Mouse (Mus musculus): ENCODE data around the gene Hnrnpa1.

DNA sequence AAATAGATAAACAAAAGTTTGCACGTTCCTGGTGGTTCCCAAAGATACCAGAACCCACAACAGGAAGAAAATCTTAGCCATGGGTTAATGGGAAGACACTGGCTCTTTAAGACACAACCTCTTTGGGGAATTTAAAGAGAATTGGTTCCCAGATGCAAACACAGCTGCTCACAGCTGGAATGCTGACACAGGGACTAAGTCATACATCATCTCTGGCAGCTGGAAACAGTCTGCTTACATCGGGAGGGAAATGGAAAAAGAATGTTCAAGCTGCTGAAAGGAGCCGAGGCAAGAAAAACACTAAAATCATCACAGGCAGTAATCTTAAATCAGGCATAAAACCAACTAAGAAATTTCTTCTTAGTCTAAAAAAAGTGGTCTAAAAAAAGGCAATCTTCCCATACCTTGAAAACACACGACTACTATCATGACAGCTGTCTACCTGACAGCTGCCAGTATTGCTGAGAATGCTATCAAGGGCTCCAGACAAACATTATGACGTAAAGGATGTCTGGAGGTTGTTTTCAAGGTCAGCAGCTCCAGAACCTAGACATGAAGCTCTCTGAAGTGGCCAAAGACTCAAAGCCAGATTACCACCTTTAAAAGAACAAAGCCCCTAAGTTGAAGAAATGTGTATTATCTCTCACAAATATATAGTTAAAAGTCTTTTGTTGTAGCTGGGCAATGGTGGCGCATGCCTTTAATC, 38.0 kb upstream of the Hnrnpa1 start:
- TF ChIP-seq CTCF (IDR thresholded peaks at IDR 0.05; ENCODE audit: extremely low read depth, insufficient read depth, insufficient read length, insufficient replicate concordance), result no peak
- TF ChIP-seq POLR2A (IDR thresholded peaks at IDR 0.05; ENCODE audit: low read depth, low read length), result no peak
